Mouse (Mus musculus) forebrain, embryonic 16.5 days (tissue): ENCODE measurements at regions not wholly inside any gene's neighbourhood (a gene's known extent, or its start where the extent isn't known, plus 50 kb on each side); places are given as distances from the start of the nearest gene placed in this dataset.

Source experiments
- ATAC-seq: fragments of 200-750 bp; cut with Nextera tagmentation; 2 replicates; pipeline ENCODE4 v1.8.0; 2017; ENCODE audit warnings: mild to moderate bottlenecking, moderate library complexity
- H3K27ac ChIP-seq: fragments of 300-500 bp; sonication (generic); 2 replicates; pipeline ENCODE4 v1.5.1; 2014; ENCODE audit warnings: low read length, control low read depth
- H3K27me3 ChIP-seq: fragments of 300-500 bp; sonication (generic); replicated peaks from 2 replicates; pipeline ENCODE4 v1.6.1; 2014; ENCODE audit warnings: low read length; ENCODE audit not compliant: control insufficient read depth, insufficient read depth
- H3K36me3 ChIP-seq: fragments of 300-500 bp; sonication (generic); 2 replicates; pipeline ENCODE4 v1.6.1; 2014; ENCODE audit not compliant: control insufficient read depth, insufficient read depth
- H3K4me1 ChIP-seq: fragments of 300-500 bp; sonication (generic); replicated peaks from 2 replicates; pipeline ENCODE4 v1.6.1; 2014; ENCODE audit warnings: low read length; ENCODE audit not compliant: control insufficient read depth, insufficient read depth
- H3K4me2 ChIP-seq: fragments of 300-500 bp; sonication (generic); 2 replicates; pipeline ENCODE4 v1.6.1; 2014; ENCODE audit warnings: mild to moderate bottlenecking, low read length, control low read depth
- H3K4me3 ChIP-seq: fragments of 300-500 bp; sonication (generic); replicated peaks from 2 replicates; pipeline ENCODE4 v1.5.1; 2014; ENCODE audit warnings: mild to moderate bottlenecking, low read length, control low read depth
- H3K9ac ChIP-seq: fragments of 300-500 bp; sonication (generic); replicated peaks from 2 replicates; pipeline ENCODE4 v1.6.1; 2014; ENCODE audit warnings: low read depth, low read length, control low read depth
- H3K9me3 ChIP-seq: fragments of 300-500 bp; sonication (generic); 2 replicates; pipeline ENCODE4 v1.6.1; 2016; ENCODE audit warnings: low read length; ENCODE audit not compliant: control insufficient read depth
- WGBS: fragments of 180-500 bp; shearing (Covaris S2); extraction: QIAGEN DNeasy Blood & Tissue Kit; methylation state at CpG from one replicate; pipeline ENCODE4 v1.1.7; 2014; 5-methylcytosine and 5-hydroxymethylcytosine counted together

DNA sequence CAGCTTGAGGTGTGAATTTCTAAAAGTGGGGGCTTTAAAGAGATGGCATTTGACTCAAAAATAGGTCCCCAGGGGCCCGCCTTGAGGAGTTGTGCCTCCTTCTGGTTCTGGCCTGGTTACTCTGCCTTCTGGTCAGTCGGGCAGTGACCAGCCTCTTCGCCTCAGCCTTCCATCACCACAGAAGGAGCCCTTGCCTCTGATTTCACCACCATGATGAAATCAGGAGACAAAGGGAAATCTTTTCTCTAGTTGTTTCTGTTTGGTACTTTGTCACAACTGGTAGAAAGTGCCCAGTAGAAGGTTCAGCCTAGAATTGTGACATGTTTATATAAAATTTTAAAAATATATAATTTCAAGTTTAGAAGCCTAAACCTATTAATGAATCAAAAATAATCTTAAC lies 492.0 kb downstream of the Zfp704 start:
- no peak overlapping the region for H3K4me3 ChIP-seq
- H3K9me3 ChIP-seq = no peaks in the 10 kb centered on the region
- no peaks in the 10 kb centered on the region for H3K4me1 ChIP-seq
- H3K27ac ChIP-seq = no peak overlapping the region
- no peaks in the 10 kb centered on the region for H3K36me3 ChIP-seq
- H3K9ac ChIP-seq = no peak overlapping the region
- H3K4me2 ChIP-seq = no peak overlapping the region
- H3K27me3 ChIP-seq = no peaks in the 10 kb centered on the region
- WGBS = 88% methylated on average over 3 of the region's 3 CpGs
- ATAC-seq = no peak

DNA sequence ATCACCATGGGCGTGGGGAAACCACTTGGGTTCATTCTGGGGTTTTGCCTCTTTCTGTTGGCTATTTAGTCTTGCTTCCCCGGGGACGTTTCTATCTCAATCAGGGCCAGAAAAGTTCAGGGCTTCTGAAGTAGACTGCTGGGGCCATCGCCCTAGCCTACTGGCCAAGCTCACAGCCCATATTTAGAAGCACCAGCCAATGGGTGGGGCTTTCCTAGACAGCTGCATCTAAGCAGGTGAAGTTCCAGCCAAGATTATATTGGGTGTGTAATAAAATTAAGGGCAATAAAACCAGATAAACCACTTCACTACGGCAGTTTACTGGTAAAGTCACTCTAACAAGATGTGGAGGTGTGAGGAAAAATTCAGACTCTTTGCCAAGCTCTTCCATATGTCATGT lies 496.5 kb downstream of the Zfp704 start:
- H3K9ac ChIP-seq = no peak overlapping the region
- H3K36me3 ChIP-seq = no peaks in the 10 kb centered on the region
- ATAC-seq = no peak
- H3K4me2 ChIP-seq = no peak overlapping the region
- H3K9me3 ChIP-seq = no peaks in the 10 kb centered on the region
- no peaks in the 10 kb centered on the region for H3K27me3 ChIP-seq
- no peaks in the 10 kb centered on the region for H3K4me1 ChIP-seq
- WGBS = 86% methylated on average over 5 of the region's 5 CpGs
- H3K4me3 ChIP-seq = no peak overlapping the region
- no peak overlapping the region for H3K27ac ChIP-seq

- Histone ChIP-seq H3K27me3 (no peaks in the 10 kb centered on the region), H3K4me3 (no peak overlapping the region), H3K27ac (no peak overlapping the region), H3K9ac (no peak overlapping the region), H3K36me3 (no peaks in the 10 kb centered on the region), H3K4me1 (no peaks in the 10 kb centered on the region), H3K4me2 (no peak overlapping the region), H3K9me3 (no peaks in the 10 kb centered on the region)
- no peak for ATAC-seq
- WGBS = 37% methylated on average over 11 of the region's 11 CpGs
These were observed 499.1 kb downstream of the Zfp704 start for GRCm38 (mm10) chr3:9110741-9111140.

- Histone ChIP-seq H3K36me3 (no peaks in the 10 kb centered on the region), H3K4me2 (no peak overlapping the region), H3K4me3 (no peak overlapping the region), H3K27me3 (no peaks in the 10 kb centered on the region), H3K27ac (no peak overlapping the region), H3K4me1 (no peaks in the 10 kb centered on the region), H3K9me3 (no peaks in the 10 kb centered on the region), H3K9ac (no peak overlapping the region)
- ATAC-seq = no peak
- 47% methylated on average over 8 of the region's 8 CpGs for WGBS
These were observed 499.9 kb downstream of the Zfp704 start for GRCm38 (mm10) chr3:9109991-9110390.

DNA sequence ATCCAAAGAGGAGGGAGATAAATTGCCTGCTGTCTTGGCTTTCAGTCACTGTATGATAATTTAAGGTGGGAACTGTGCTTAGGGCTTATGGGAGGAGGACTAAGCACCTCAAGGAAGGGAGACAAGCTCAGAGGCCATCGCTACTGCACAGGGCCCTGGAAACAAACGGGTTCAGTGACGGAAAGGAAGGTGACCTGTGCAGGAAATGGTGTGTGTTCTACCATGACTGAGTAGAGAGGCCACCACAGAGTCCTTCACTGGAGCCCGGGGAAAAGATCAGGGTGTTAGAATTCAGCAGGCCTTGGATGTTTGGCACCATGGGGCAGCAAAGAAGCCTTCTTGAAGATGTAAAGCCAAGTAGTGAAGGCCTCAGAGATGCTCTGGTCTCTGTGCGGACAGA lies 500.4 kb downstream of the Zfp704 start:
- Histone ChIP-seq H3K9me3 (no peaks in the 10 kb centered on the region), H3K9ac (no peak overlapping the region), H3K4me3 (no peak overlapping the region), H3K4me2 (no peak overlapping the region), H3K27ac (no peak overlapping the region), H3K36me3 (no peaks in the 10 kb centered on the region), H3K27me3 (no peaks in the 10 kb centered on the region), H3K4me1 (no peaks in the 10 kb centered on the region)
- 92% methylated on average over 5 of the region's 5 CpGs for WGBS
- no peak for ATAC-seq

DNA sequence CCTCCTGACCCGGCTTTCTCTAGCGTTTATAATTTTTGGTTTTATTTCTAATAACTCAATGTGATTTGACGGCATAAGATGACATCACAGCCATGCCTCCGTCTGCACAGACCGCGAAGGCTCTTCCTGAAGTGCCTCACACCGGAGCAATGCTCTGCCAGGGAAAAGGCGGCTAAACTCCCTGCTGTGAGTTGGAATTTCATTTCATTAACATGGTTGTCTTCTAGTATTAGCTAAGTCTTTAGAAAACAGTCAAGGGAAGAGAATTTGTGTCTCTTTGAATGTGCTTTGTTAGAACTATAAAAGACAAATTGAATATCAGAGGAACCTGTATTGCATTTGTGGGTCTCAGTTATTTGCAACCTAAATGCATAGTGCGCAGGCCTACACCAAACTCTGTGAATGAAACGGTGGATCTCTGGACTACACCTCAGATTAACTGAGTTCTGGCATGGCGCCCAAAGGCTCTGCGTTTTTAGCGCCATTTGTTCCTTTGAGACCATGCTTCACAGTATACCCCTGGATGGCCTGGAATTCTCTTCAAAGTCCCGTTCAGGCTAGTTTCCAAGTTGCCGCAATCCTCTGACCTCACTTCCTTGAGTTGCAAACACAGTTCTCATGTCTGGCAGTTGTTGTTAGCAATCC lies 502.0 kb downstream of the Zfp704 start:
- Histone ChIP-seq H3K9me3 (no peaks in the 10 kb centered on the region), H3K4me1 (no peaks in the 10 kb centered on the region), H3K27ac (no peak overlapping the region), H3K4me3 (no peak overlapping the region), H3K4me2 (no peak overlapping the region), H3K9ac (no peak overlapping the region), H3K36me3 (no peaks in the 10 kb centered on the region), H3K27me3 (no peaks in the 10 kb centered on the region)
- WGBS = 72% methylated on average over 15 of the region's 15 CpGs
- no peak for ATAC-seq

DNA sequence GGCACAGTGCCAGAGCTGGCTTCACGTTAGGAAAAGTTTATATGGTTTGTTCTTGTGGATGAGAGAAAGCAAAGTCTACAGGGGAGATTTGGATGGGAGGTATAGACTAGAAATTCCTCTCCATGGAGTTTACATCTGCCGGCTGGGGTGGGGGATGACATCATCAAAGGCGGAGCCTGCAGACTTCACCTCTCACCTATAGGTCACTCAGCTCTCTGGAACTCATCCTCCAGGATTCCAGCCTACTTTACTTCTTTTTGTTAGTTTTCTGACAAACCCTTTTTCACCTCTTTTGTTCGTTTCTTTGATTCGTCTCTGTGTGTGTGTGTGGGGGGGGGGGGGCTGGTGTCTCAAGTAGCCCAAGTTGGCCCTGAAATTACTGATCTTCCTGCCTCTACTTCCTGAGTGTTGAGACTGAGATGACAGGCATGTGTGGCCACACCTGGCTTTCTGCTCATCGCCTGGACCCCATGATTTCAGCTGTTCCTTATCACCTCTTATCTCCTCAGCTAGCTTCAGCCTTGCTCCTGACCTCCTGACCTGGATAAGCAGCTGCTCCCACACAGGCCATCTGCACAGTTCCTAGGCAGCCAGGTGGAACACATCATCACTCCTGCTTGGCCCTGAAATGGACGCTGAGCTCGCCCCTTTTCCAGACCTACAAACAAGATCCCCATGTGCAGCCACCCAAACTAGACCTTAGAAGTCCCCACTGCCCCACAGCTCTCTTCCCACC lies 504.5 kb downstream of the Zfp704 start:
- no peak for ATAC-seq
- H3K4me2 ChIP-seq = no peak overlapping the region
- H3K4me3 ChIP-seq = no peak overlapping the region
- H3K27ac ChIP-seq = no peak overlapping the region
- H3K9me3 ChIP-seq = no peaks in the 10 kb centered on the region
- WGBS = 68% methylated on average over 8 of the region's 8 CpGs
- H3K9ac ChIP-seq = no peak overlapping the region
- H3K27me3 ChIP-seq = no peaks in the 10 kb centered on the region
- no peaks in the 10 kb centered on the region for H3K36me3 ChIP-seq
- no peaks in the 10 kb centered on the region for H3K4me1 ChIP-seq

DNA sequence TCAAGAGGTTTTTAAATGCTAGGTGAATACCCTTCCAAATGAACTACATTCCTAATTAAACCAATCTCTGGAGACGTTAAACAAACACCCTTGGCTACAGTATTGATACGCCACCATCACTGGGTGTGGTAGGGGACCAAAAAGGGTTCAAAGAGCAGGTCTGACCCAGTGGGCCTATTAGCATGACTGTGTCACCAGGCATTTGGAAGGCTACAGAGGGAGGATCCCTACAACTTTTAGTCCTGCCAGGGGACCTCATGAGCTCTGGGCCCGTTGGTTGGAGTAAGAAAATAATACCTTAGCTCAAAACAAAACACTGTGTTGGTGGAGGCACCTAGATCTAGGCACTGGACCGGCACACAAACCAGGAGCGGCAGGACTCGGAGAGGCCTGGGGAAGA lies 506.4 kb downstream of the Zfp704 start:
- WGBS = 87% methylated on average over 6 of the region's 6 CpGs
- no peak overlapping the region for H3K4me2 ChIP-seq
- ATAC-seq = no peak
- no peaks in the 10 kb centered on the region for H3K27me3 ChIP-seq
- H3K27ac ChIP-seq = no peak overlapping the region
- no peak overlapping the region for H3K4me3 ChIP-seq
- H3K36me3 ChIP-seq = no peaks in the 10 kb centered on the region
- no peak overlapping the region for H3K9ac ChIP-seq
- H3K4me1 ChIP-seq = no peaks in the 10 kb centered on the region
- H3K9me3 ChIP-seq = no peaks in the 10 kb centered on the region

DNA sequence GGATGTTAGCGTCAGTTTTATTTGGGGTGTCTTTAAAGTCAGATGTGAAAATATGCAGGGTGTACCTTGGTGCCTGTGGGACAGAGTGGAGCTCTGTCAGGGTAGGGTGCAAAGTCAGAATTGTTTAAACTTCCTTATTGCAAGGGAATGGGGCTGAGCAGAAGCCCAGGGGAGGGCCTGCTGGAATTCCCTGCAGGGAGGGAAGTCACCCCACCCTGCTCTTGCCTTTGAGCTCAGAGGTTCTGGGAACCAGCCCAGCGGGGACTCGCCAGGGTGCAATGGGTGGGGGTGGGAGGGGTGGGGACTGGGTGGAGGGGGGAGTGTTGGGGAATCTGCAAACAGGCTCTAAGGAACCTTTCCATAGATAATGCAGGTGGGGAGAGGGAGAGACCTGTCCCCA lies 508.6 kb downstream of the Zfp704 start:
- Histone ChIP-seq H3K27me3 (no peaks in the 10 kb centered on the region), H3K4me2 (no peak overlapping the region), H3K9ac (no peak overlapping the region), H3K27ac (no peak overlapping the region), H3K36me3 (no peaks in the 10 kb centered on the region), H3K4me3 (no peak overlapping the region), H3K4me1 (no peaks in the 10 kb centered on the region), H3K9me3 (no peaks in the 10 kb centered on the region)
- no peak for ATAC-seq
- 60% methylated on average over 3 of the region's 3 CpGs for WGBS
